Mouse (Mus musculus) cerebellum, postnatal 10 days (tissue): ENCODE measurements around the gene Ovol3.
"Not testable (repeated sequence)": the region's sequence is repeated elsewhere in the genome, so short reads cannot be mapped to it uniquely, and the experiment has no call there.

Experiments
- DNase-seq, 2 experiments: peaks; one replicate each; pipeline ENCODE4 v3.0.0; 2021; ENCODE audit warnings: mixed read lengths in 2 of 2

The Ovol3 gene

DNA sequence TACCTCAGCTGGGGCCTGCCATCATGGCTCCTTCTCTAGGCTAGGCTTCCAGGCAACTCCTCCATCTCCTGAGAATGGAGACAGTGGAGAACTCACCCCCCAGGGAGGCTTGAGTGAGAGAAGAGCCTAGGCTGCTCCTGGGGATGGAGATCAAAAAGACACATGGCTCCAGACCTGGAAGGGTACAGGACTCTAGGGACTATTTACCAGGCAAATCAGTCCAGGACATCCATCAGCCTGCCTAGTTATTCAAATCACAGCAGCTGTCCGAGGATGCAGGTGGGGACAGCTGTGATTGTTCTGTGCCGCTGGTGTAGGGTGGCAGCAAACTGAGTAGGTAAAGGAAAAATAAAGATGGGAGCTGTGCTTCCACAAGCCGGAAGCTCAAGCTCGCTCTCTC lies at the start of gene Ovol3:
TSS of gene Ovol3 (minus strand) at position 101 of the 400 bp plus-strand sequence.
- DNase-seq, result no peak

DNA sequence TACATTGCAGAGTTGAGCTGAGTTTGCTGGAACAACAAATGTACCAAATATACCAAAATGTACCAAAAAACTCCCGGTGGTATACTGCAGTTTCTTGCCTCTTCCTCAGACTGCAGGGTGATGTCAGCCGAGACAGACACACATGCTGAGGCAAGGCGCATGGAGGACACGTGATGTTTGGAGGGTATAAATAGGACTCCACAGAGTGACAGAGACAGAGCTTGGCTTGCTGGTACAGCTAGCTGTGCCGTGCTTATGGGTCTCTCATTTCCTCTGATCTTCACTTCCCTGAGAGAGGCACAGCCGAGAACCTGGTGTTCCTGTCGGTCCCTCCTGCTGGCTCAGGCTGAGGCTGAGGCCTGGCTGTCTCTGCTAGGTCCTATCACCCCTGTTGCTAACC lies 47.2 kb upstream of the Ovol3 start:
- no peak for DNase-seq

DNA sequence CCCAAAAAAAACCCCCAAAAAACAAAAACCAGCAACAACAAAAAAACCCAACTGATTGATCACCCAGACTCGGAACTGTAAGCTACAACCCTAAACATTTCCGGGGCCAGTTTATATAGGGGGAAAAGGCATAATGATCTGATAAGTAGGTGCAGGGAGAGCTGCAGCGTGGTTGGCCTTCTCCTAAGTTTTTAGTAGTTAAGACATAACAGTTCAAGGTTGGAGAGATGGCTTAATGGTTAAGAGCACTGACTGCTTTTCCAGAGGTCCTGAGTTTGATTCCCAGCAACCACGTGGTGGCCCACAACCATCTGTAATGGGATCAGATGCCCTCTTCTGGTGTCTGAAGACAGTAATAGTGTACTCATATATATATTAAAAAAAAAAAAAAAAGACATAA lies 46.0 kb upstream of the Ovol3 start:
- no peak for DNase-seq

DNA sequence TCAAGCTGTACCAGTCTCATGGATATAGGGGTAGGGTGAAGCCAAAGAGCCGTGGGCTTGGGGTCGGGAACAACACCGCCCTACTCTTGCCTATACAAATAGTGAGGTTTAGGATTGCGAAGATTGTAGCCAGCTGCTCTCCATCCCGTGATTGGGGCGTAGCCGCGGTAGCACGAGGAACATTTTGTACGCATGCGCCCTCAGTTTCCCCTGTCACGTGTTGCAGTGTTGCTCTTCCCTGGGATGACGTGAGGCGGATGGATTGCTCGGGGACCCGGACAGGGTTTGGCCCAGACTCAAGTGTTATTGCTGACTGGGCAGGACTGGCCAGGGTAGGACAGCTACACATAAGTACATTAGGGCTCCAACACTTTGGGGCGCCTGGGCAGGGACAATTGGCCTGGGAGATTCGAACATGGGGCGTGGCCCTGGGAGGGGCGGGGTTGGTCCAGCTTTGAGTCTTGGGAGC lies 45.2 kb upstream of the Ovol3 start:
- peak; percentile 92 to 94 for DNase-seq

DNA sequence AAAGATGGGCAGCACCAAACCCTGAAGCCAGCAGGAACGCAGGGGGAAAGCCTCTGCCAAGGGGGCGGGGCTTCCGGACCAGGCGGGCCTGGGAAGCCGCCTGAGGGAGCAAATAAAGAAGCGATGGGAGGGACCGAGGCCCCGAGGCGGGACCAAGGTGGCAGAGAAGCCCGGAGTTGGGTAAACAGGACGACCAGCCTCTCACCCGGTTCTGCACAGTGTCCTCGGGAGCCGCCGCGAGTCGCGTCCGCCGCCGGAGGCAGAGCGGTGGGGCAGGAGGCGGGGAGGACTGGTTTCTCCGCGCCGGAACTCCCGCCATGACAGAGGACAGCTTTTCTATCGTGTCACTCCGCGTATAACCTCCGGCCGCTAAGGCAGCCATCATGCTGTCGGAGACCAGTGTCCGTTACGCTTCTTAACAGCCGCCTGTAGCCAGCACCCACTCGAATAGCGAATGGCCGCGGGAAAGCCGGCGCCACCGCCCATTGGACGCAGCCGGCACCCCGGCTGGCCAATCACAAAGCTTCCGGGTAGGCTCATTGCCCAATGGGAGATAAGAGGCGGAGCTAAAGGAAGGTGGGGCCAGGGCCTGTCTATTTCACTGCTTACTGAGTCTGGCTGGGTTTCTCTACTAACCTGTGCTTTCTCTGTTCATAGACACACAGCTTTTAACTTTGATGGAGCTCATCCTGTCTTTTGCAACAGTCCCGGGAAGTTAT lies 44.6 kb upstream of the Ovol3 start, which contains the start of the genes Thap8 and Wdr62:
TSS of gene Thap8 (plus strand) at position 144 of the 719 bp plus-strand sequence.
TSS of gene Wdr62 (minus strand) at position 469 of the 719 bp plus-strand sequence.
- DNase-seq, result peak; percentile 96 to 97

DNA sequence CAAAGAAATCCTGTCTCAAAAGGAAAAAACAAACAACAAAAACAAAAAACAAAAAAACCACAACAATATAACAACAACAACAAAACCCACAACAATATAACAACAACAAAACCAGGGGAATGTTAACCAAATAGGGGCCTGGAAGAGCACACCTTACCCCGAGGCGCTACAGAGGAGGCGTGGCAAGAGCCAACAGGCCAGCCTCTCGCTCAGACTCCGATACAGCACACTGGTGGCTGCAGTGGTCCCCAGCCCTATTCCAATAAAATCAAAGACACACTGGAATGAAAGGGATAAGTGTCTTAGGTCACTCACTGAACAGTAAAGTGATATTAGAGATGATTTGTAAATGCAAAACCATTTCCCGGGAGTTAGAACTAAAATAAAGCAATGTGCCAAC lies 44.0 kb upstream of the Ovol3 start:
- DNase-seq, result no peak

DNA sequence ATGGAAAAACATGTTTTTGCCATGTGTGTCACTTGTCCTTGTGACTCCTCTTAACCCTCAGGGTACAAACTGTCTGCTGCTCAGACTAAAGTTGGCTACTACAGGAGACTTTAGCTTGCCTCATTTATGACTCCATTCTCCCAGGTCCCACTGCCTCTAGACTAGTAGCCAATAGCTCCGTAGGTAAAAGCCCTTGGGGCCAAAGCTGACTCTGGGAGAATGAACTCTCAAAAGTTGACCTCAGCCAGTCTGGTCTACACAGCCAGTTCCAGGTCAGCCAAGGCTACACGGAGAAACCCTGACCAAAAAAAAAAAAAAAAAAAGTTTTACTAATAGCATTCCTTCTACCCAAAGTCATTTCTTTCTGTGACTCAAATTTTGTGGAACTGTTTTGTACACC lies 43.4 kb upstream of the Ovol3 start:
- DNase-seq, result no peak

DNA sequence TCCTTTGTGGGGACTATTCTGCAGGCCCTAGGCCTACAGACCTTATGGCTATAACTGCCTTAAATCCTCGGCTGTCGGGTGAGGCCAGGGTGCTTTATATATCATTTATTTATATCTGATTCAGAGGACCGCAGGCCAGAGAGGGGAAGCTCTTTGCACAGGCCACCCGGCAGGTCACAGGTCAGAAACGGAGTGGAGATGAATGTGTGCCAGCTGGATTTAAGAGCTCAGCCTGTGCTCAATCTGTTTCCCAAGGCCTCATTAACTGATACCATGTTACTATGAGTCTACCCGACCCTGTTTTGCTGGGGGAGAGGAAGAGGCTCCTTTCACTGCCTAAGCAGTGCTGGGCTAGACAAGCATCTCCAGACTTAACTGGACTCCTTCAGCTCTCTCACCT lies 38.9 kb upstream of the Ovol3 start:
- DNase-seq, result no peak

DNA sequence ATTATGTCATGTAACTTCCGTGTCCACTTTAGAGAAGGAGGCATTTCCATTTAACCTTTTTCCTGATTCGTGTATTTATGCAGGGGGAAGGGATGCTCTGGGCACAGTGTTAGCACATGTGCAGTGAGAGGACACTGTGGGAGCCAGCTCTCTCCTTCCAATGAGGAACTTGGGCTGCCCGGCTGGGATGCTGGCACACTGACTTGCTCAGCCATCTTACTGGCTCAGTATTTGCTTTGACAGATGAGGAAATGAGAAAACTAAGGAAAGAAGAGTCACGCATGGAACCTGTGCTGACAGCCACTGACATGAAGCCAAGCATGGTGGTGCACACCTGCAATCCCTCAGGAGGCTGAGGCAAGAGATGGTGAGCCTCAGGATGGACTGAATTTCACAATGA lies 34.1 kb upstream of the Ovol3 start:
- peak; percentile 53 to 57 for DNase-seq

DNA sequence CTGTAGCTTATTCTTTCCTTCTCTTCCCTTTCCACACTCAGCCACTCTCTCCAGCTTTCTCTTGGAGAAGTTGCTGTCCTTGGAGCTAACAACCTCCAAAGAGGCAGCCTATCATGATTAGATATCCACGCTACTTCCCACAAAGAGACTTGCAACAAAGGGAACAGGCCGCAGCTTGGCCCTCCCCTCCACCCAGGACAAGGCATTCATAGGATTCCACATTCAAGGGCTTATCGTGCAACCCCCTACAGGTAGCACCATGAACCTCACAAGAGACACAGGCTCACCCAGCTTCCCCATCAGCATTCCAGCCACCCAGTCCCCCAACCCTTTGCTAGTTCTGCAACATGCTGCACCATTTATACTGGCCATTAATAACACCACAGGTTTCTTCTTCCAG lies 31.3 kb upstream of the Ovol3 start:
- DNase-seq, result no peak

DNA sequence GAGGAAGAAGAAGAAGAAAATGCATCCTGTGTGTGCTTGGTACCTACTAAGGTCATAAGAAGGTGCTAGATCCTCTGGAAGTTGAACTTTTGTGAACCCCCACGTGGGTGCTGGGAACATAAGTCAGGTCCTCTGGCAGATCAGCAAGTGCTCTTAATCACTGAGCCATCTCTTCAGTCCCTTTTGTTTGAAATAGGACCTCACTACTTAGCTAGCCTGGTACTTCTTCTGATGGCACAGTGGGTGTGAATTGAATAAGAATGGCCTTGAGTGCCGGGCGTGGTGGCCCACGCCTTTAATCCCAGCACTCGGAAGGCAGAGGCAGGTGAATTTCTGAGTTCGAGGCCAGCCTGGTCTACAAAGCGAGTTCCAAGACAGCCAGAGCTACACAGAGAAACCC lies 30.4 kb upstream of the Ovol3 start:
- DNase-seq, result no peak

DNA sequence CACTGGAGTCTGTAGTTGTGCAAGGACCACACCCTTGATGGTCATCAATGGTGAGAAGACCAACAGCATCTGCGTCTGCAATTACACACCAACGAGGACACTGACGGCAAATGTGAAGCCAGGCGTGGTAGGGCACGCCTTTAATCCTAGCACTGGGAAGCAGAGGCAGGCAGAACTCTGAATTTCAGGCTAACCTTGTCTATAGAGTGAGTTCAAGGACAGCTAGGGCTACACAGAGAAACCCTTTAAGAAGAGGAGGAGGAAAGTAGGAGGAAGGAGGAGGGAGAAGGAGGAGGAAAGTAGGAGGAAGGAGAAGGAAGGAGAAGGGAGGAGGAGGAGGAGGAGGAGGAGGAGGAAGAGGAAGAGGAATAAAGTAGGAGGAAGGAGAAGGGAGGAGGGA lies 30.0 kb upstream of the Ovol3 start:
- no peak for DNase-seq

DNA sequence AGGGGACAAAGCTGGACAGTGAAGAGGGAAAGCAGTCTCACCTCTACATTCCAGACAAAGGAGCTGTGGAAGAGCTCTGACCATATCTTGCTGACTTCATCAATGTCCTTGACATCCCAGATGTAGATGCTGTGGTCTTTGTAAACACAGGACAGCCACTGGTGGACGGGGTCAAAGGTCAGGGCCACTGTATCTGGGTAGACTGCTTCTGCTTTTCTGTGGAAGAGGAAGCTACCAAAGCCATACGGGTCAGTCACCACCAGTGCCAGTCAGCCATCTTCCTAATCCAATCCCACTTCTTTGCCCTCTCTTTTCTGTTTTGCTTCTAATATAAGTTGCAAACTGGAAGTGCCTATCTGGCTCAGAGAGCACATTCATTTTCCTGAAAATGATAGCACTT lies 29.5 kb upstream of the Ovol3 start:
- DNase-seq, result no peak

DNA sequence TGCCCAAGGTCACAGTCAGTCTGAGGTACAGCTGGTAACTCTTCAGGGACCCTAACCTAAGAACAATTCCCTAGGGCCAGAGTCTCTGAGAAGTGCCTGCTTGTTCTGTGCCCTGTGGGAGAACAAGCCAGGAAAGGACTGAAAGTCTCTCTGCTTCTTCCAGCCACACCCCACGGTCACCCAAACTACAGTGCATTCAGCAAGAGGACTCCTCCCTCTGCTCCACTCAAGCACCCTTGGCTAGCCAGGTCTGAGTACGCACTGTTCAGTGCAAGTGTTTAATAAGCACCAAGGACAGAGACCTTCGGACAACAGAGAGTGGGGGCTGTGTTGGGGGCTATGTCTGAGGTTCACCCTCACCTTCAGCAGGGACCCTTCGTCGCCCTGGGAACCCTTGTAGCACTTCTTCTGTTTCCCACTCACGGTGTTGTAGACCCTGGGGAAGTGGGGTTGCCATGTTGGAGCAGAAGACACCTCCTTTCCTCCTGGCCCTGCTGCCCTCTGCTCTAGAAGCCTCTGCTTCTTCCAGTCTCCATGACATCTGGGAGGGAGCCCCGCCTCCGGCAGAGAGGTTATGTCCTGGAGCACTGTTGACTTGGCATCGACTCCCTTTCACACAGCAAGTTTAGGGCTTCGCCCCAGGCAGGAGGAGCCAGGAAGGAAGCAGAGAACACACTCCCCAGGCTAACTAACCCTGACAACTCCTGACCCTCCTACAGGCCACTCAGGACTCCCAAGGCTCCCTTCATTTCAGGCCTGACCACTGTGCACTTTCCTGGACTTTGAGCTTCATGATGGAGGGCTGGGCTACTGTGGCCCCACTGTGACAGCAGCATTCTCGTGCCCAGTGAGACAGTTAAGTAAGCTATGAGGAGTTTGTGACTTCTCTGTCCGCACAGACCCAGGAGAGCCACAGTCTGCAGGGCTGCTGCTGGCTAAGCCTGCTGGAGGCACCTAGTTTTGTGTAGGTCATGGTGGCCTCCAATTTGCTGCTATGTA lies 16.7 kb upstream of the Ovol3 start:
- DNase-seq, result no peak

DNA sequence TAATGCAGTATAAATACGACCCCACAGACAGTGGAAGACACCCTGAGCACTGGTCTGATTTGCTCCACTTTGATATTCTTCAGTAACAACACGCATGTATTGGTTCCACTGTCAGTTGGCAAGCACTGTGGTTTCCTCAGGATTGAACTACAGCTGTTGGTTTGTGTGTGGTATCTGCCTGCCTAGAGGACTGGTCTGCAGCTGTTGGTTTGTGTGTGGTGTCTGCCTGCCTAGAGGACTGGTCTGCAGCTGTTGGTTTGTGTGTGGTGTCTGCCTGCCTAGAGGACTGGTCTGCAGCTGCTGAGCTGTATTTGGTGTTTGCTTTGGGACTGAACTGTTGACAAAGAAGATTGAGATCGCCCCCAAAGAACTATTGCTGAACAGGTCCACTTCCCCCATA lies 1.8 kb upstream of the Ovol3 start:
- DNase-seq, result not testable (repeated sequence)

DNA sequence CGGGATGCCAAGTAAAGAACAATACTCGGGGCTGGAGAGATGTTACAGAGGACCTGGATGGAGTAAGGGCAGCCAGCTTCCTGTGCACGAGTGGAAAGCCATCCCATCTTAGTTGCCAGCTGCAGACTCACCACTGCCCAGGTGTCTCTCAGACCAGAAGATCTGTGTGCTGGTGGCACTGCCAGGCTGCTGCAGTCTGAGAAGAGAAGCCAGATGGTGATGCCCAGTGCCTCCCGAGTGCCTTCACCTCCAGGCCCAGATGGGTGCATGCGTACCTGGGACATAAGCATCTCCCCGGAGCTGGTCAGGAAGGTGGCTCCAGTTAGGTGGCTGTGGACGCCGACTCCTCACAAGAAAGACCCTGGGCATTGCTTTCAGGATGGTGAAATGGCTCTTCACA lies 434 bp downstream of the Ovol3 start:
- no peak for DNase-seq

DNA sequence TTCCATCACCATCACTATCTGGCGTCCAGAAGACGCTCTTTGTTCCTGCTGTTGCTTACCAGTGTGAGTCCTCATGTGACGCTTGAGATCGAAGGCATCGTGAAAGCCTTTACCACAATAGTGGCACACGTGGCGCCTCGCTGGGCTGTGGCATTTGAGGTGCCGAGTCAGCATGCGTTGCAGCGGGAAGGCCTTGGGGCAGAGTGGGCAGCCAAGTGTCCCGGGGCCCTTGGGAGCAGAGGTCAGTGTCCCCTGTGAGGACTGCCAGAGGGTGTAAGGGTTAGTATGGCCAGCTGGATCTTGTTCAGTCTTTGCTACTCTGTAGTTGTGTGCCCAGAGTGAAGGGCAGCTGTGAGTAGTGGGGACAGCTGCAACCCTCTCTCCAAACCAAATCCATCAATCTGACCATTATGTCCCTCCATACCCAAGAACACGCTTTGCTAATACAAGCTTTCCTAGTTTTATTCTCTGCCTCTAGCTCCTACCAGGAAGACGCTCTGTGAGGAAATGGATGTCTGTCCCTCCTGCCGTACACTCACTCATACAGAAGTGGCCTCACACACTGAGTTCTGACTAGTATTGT lies 1.2 kb downstream of the Ovol3 start:
- peak; percentile 12 to 20 for DNase-seq

DNA sequence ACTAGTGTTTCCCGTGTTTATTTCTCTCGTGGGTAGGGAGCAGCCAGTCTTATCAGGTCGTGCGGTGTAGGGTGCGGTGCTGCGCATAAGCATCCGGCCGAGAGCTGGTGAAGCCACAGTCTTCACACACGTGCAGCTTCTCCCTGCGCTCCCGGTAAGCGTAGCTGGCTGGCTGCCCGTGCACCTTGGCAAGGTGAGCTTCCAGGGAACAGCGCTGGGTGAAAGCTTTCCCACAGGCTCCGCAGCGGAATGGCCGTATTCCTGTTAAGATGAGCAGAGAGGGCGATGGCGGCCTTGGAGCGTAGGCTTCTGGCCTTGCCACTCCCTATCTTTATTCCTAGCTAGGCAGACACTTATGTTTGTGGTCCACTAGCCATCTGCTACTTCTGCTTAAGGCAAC lies 2.1 kb downstream of the Ovol3 start:
- peak; percentile 61 to 65 for DNase-seq

DNA sequence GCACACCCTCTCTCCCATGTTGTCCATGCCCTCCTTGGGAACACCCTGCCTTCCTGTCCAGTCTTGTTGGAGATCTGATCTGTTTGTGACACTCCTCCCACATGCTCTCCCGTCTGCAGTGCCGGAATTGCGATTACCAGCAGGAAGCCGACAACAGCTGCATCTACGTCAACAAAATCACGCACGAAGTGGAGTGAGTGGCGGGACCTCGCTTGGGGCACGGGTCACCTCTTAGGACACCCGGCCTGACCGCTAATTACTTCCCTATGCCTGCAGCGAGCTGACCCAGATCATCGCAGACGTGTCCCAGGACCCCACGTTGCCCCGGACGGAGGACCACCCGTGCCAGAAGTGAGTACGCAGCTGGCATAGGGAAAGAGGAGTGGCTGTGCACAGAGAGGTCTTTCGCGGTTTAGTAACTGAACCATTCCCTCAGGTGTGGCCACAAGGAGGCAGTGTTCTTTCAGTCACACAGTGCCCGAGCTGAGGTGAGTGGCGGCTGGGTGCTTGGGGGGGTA lies 2.8 kb downstream of the Ovol3 start:
- DNase-seq, result peak; percentile 81 to 88

DNA sequence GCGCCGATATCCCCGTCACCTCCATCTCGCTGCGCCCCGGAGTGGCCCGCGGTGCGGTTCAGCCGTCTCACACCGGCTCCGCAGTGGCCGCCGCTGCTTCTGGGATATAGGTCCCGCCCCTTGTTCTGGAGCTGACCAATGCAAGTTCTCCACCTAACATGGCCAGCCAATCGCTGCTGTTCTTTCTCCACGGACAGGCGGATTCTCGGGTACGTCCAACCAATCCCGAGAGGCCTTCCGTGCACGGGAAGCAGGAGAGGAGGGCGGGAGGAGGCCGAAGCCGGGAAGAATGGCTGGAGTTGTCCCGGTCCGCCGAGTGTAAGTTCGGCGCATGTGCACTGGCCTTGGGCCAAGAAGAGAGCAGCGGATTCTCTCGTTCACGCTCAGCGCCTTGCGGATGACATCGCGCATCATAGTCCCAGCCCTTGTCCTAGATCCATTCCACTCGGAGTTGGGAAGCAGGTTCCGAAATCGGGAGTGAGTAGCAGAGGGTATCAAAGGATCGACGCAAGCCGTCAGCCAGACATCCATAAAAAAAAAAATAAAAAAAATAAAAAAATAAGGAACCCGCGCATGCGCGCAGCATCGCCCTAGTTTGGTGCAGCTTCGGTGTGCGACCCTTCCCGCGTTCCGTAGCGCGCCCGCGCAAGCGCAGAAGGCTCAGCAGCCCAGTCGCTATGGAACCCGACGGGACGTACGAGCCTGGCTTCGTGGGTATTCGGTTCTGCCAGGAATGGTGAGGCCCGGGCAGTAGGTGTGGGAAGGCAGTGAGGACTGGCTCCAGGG lies 3.7 kb downstream of the Ovol3 start, which contains the start of the genes Polr2i and Tbcb:
TSS of gene Polr2i (plus strand) at position 280 of the 786 bp plus-strand sequence.
TSS of gene Tbcb (minus strand) at position 604 of the 786 bp plus-strand sequence.
- DNase-seq, result peak; percentile 98 to 99

DNA sequence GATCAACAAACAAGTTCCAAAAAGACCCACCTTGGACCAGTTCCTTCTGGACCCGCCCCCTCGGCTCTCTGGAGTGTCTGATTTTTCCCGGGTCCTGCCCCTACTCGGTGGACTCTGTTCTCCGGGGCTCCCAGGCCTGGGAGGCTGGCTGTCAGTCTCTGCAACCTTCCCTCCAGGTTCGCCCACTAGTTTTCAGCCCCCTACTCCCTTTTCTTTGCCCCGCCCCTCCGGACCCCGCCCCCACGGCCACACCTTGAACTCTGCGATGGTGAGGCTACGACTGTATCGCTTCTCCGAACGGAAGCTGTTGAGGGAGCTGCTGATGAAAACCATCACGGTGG lies 4.2 kb downstream of the Ovol3 start:
- no peak for DNase-seq

DNA sequence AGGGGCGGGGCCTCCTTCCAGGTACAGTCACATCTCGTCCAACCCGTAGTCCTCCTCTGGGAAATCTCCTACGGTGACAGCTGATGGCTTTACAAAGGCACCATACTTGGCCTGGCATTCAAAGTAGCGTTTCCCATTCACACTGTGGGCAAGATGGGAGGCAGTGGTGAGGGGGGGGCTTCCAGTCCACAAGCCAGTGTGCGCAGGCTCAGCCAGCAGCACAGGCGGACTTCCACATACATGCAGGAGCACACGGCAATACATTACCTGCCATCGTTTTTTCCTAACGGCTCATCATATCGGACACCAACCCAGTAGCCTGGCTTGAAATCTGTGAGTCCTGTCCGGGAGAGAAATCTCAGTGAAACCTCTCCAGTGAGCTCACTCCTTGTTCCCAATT lies 11.3 kb downstream of the Ovol3 start:
- no peak for DNase-seq
